Mouse (Mus musculus) embryo, embryonic 11 days (tissue): ENCODE data around the gene Usp3.

Source experiments
- DNase-seq: peaks from one replicate; pipeline ENCODE4 v3.0.0-alpha.2; 2015

Usp3 gene

DNA sequence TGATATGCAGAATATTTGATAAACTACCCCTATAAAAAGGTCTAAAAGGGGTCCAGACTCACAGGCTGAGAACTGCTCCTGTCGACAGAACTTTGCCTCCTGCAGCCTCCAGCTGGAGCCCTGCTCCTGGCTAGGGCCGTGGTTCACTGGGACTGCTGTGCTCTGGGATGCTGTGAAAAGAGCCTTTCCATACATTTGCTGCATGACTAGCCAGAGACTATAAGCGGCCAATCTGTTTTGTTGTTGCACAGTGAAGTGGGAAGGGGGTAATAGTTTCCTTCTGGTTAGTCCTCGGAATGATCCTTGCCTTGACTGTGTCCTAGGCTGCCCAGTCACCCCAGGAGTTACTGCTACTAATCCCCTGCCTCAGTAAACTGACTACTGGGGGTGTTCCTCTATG, 86.9 kb downstream of the Usp3 start:
- peak; percentile 62 for DNase-seq

DNA sequence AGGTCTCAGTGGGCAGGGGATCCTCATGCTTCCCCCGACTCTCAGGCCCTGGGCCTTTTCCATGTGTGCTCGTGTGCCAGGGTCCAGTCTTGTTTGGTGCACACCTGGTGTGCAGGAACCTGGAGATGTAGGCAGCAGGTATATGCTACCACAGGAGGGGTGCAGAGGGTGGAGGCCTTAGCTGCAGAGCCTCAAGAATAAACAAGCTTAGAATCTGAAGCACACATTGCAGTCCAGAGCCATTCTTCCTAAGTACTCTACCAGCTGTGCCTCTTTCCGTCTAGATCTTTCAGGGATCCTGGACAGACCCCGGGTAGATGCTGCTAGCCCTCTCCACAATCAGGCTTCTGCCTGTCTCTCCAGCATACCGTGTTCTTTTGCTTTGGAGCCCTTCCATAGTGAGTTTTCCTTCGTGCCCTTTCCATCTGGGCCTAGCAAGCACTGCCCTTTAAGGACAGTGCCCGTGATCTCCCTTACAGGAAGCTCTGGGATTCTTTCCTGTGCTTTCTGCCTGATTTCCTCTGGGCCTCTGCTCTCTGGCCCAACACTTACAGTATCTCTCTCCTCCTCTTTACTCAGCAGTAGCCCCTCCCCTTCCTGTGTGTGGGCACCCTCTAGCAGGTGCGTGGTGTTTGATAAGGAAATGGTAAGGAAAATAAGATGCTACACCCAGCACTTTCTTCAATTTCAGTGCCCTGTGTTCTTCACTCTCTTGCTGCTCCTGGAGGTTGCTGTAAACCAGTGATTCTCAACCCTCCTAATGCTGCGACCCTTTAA, 87.6 kb downstream of the Usp3 start:
- DNase-seq, result no peak

DNA sequence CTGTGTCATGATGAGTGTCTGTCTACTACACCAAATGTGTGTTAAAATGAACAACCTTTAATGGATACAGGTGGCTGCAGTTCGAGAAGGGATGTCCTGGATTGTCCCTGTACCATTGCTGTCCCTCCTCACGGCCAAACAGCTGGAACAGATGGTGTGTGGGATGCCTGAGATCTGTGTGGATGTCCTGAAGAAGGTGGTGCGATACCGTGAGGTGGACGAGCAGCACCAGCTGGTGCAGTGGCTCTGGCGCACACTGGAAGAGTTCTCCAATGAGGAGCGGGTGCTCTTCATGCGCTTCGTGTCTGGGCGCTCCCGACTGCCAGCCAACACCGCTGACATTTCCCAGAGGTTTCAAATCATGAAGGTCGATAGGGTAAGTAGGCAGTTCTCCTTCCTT, 88.4 kb downstream of the Usp3 start:
- DNase-seq, result no peak

- DNase-seq, result no peak
Observed at GRCm38 (mm10) chr9:66503879-66504411, 89.0 kb downstream of the Usp3 start.

DNA sequence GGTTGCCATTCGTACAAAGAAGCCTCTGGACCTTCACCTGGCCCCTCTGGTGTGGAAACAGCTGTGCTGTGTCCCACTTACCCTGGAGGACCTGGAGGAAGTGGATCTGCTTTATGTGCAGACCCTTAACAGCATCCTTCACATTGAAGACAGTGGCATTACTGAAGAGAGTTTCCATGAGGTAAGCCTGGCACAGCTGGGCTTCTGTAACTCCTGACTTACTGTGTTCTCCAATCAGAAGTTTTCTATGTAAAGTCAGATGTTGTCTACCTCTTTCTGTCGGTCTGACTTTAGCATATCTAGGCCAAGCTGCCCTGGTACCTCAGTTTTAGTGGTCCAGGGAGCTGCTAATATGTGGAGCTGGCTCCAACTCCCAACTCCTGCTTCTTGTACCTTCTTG, 91.7 kb downstream of the Usp3 start:
- DNase-seq, result no peak

- no peak for DNase-seq
Observed at GRCm38 (mm10) chr9:66493992-66494391, 99.0 kb downstream of the Usp3 start.

DNA sequence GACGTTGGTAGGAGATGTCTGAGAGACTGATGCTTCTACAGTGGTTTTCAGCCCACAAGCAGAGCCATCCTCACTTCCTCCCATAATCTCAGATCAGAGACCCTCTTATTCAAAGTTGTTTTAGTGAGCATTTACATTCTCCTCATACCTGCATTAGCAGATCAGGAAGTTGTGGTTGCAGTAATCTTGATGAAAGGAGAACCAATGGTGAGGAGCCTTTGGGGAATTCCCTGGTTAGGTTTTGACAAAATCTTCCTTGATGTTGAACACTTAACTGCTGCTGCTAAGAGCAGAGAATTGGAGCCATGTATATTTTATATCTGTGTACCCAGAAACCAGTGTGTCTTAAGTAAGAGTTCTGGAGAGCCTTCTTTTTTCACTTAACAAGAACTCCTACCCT, 100.6 kb downstream of the Usp3 start:
- DNase-seq, result no peak

GRCm38 (mm10) chr9:66488786-66489185, 104.2 kb downstream of the Usp3 start:
- DNase-seq, result no peak

GRCm38 (mm10) chr9:66483429-66483828, 109.5 kb downstream of the Usp3 start:
- DNase-seq, result no peak

- no peak for DNase-seq
Observed at GRCm38 (mm10) chr9:66477785-66478184, 115.2 kb downstream of the Usp3 start.

GRCm38 (mm10) chr9:66465087-66465486, 127.9 kb downstream of the Usp3 start:
- DNase-seq, result peak; percentile 65
